Mouse (Mus musculus): ENCODE results near the gene Lrrc4c. TPM values are rescaled to one million over a fixed set of nuclear protein-coding genes. Genes with fewer than 3 reads are reported as not detected.

The Lrrc4c gene
- polyA plus RNA-seq, 1 experiment from 2014 or later = 2.3 TPM

DNA sequence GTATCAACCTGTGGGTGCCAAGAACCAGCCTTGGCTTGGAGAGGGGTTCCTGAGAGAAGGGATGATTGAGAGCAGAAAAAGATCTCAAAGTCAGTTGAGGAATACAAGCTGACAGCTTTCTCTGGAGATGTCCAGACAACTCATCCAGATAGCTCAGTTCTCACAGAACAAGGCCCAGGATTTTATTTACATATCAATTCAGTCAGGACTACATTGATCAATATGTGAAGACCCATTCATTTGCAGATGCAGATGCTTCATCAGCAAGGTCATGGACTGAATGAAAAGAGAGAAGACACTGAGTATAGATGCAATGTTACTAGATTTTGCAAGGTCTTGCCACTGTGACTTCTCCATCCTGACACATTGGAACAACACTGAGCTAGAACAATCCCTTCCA is 457.4 kb downstream of the Lrrc4c start:
- Histone ChIP-seq H3K9ac (ENCODE audit: low read length) (no peak overlapping the region), H3K4me2 (replicated peaks; ENCODE audit: low read depth) (no peak overlapping the region), H3K4me1 (replicated peaks; ENCODE audit: control insufficient read depth, insufficient read depth) (no peaks in the 10 kb centered on the region), H3K27ac (replicated peaks) (no peak overlapping the region), H3K4me3 (ENCODE audit: low read depth, low read length) (no peak overlapping the region), H3K27me3 (ENCODE audit: control insufficient read depth, insufficient read depth, low read length) (no peaks in the 10 kb centered on the region), H3K36me3 (ENCODE audit: control insufficient read depth, insufficient read depth, low read length) (no peaks in the 10 kb centered on the region), H3K9me3 (ENCODE audit: control insufficient read depth, low read length) (no peaks in the 10 kb centered on the region)
- no peak for ATAC-seq (ENCODE audit: low FRiP score, low TSS enrichment)
- no peak for DNase-seq (ENCODE audit: low spot score)
- TF ChIP-seq EP300 (optimal IDR thresholded peaks at IDR 0.05) = no peak
- TF ChIP-seq CTCF (IDR thresholded peaks at IDR 0.05; ENCODE audit: low read depth) = no peak

- no peak overlapping the region for H3K4me3 ChIP-seq (ENCODE audit: low read depth, low read length)
- ATAC-seq (ENCODE audit: low FRiP score, low TSS enrichment) (no peak), DNase-seq (ENCODE audit: low spot score) (peak; percentile 17)
- 33% methylated on average over 6 of the region's 6 CpGs for WGBS
- H3K27ac ChIP-seq (replicated peaks) = no peak overlapping the region
- H3K36me3 ChIP-seq (ENCODE audit: control insufficient read depth, insufficient read depth, low read length) = no peaks in the 10 kb centered on the region
- no peaks in the 10 kb centered on the region for H3K27me3 ChIP-seq (ENCODE audit: control insufficient read depth, insufficient read depth, low read length)
- TF ChIP-seq EP300 (optimal IDR thresholded peaks at IDR 0.05) (no peak), CTCF (IDR thresholded peaks at IDR 0.05; ENCODE audit: low read depth) (no peak)
- no peak overlapping the region for H3K4me2 ChIP-seq (replicated peaks; ENCODE audit: low read depth)
- no peaks in the 10 kb centered on the region for H3K4me1 ChIP-seq (replicated peaks; ENCODE audit: control insufficient read depth, insufficient read depth)
- no peaks in the 10 kb centered on the region for H3K9me3 ChIP-seq (ENCODE audit: control insufficient read depth, low read length)
- H3K9ac ChIP-seq (ENCODE audit: low read length) = no peak overlapping the region
These were observed 478.9 kb downstream of the Lrrc4c start for GRCm38 (mm10) chr2:96796681-96797385.

DNA sequence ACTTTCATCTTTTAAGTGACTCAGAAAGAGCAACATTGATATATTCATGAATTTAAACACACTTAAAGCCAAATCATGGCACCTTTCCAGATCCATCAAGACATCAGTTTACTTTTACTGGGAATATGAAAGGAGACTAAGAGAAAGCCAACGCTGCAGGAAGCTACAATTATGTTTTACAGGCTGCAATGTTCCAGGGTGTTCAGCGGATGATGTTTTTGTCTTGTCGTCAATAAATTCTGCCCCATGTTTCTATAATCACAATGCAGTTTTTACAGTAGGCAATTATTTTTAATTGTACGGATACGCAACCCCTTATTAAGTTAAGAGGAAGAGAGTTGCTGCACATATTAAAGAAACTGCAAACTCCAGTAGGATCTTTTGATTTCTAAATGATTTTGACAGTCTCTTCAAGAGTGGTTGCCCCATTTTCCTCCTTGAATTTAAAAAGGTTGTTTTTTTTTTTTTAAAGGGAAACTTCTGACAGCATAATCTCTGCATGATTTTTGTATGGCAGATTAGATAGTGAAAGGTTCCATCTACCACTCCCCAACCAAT is 532.9 kb downstream of the Lrrc4c start:
- Histone ChIP-seq H3K9me3 (ENCODE audit: control insufficient read depth, low read length) (no peaks in the 10 kb centered on the region), H3K36me3 (ENCODE audit: control insufficient read depth, insufficient read depth, low read length) (no peaks in the 10 kb centered on the region), H3K4me2 (replicated peaks; ENCODE audit: low read depth) (no peak overlapping the region), H3K4me3 (ENCODE audit: low read depth, low read length) (no peak overlapping the region), H3K27me3 (ENCODE audit: control insufficient read depth, insufficient read depth, low read length) (no peaks in the 10 kb centered on the region), H3K27ac (replicated peaks) (no peak overlapping the region), H3K9ac (ENCODE audit: low read length) (no peak overlapping the region), H3K4me1 (replicated peaks; ENCODE audit: control insufficient read depth, insufficient read depth) (no peaks in the 10 kb centered on the region)
- ATAC-seq (ENCODE audit: low FRiP score, low TSS enrichment) (no peak), DNase-seq (ENCODE audit: low spot score) (no peak)
- TF ChIP-seq CTCF (IDR thresholded peaks at IDR 0.05; ENCODE audit: low read depth) (no peak), EP300 (optimal IDR thresholded peaks at IDR 0.05) (no peak)
- WGBS = 65% methylated on average over 5 of the region's 5 CpGs

DNA sequence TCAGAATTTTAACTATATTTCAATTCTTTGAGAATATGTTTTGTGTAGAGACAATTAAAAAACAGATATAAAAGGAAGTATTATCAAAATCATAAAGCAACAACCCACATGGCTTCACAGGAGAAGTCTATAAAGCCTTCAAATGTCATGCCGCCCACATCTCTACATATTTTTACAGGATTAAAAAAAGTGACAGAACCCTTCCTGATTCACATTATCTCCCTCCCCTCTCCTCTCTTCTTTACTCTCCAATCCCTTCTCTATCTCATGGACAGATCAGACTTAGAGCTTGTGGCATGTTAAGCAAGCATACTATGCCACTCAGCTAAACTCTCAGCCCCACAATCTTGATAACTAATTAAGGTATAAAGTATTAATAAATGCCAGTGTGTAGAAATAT is 535.8 kb downstream of the Lrrc4c start:
- DNase-seq (ENCODE audit: low spot score) (no peak), ATAC-seq (ENCODE audit: low FRiP score, low TSS enrichment) (no peak)
- no peaks in the 10 kb centered on the region for H3K4me1 ChIP-seq (replicated peaks; ENCODE audit: control insufficient read depth, insufficient read depth)
- no peaks in the 10 kb centered on the region for H3K9me3 ChIP-seq (ENCODE audit: control insufficient read depth, low read length)
- WGBS = 94% methylated on average over 1 of the region's 1 CpGs
- no peaks in the 10 kb centered on the region for H3K36me3 ChIP-seq (ENCODE audit: control insufficient read depth, insufficient read depth, low read length)
- H3K9ac ChIP-seq (ENCODE audit: low read length) = no peak overlapping the region
- H3K4me3 ChIP-seq (ENCODE audit: low read depth, low read length) = no peak overlapping the region
- TF ChIP-seq EP300 (optimal IDR thresholded peaks at IDR 0.05) (no peak), CTCF (IDR thresholded peaks at IDR 0.05; ENCODE audit: low read depth) (no peak)
- H3K4me2 ChIP-seq (replicated peaks; ENCODE audit: low read depth) = no peak overlapping the region
- no peak overlapping the region for H3K27ac ChIP-seq (replicated peaks)
- H3K27me3 ChIP-seq (ENCODE audit: control insufficient read depth, insufficient read depth, low read length) = no peaks in the 10 kb centered on the region

DNA sequence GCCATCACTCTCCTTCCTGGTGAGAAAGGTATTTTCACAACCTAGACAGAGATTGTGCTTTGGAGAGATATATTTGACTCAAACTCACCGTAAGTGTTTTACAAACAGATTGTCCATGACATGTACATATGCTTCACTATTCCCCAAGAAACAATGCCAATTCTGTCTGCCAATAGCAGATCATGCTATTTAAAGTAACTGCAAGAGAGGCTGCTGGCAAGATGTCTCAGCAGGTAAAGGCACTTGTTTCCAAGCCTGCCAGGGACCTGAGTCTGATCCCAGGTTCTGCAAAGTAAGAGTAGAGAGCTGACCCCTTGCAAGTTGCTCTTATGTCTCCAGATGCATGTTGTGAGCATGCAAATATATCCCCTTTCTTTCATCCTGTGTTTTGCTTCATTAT is 558.1 kb downstream of the Lrrc4c start:
- WGBS = 78% methylated on average over 1 of the region's 1 CpGs
- TF ChIP-seq EP300 (optimal IDR thresholded peaks at IDR 0.05) (no peak), CTCF (IDR thresholded peaks at IDR 0.05; ENCODE audit: low read depth) (no peak)
- DNase-seq (ENCODE audit: low spot score) = no peak
- no peak for ATAC-seq (ENCODE audit: low FRiP score, low TSS enrichment)
- Histone ChIP-seq H3K36me3 (ENCODE audit: control insufficient read depth, insufficient read depth, low read length) (no peaks in the 10 kb centered on the region), H3K4me1 (replicated peaks; ENCODE audit: control insufficient read depth, insufficient read depth) (no peaks in the 10 kb centered on the region), H3K27me3 (ENCODE audit: control insufficient read depth, insufficient read depth, low read length) (no peaks in the 10 kb centered on the region), H3K9me3 (ENCODE audit: control insufficient read depth, low read length) (no peaks in the 10 kb centered on the region), H3K4me2 (replicated peaks; ENCODE audit: low read depth) (no peak overlapping the region), H3K27ac (replicated peaks) (no peak overlapping the region), H3K4me3 (ENCODE audit: low read depth, low read length) (no peak overlapping the region), H3K9ac (ENCODE audit: low read length) (no peak overlapping the region)

DNA sequence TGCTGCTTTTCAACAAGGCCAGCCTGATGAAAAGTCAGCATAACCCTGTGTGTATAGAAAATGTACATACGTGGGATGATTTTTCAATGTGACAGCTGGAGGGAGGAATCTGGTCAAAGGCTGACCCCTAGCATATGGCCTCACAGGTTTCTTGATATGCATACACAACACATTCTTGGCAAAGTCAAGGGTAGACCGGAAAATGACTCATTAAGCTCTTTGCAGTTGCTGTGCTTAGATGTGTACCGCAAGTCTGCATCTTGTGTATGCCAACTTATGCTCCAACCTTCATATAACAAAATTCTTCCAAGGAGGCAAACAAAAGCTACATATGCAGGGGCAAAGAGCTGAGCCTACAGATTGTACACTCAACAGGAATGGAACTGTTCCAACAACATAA is 631.6 kb downstream of the Lrrc4c start:
- WGBS = 64% methylated on average over 3 of the region's 3 CpGs
- no peak overlapping the region for H3K4me2 ChIP-seq (replicated peaks; ENCODE audit: low read depth)
- no peaks in the 10 kb centered on the region for H3K36me3 ChIP-seq (ENCODE audit: control insufficient read depth, insufficient read depth, low read length)
- no peak for DNase-seq (ENCODE audit: low spot score)
- no peak overlapping the region for H3K27ac ChIP-seq (replicated peaks)
- no peak overlapping the region for H3K4me3 ChIP-seq (ENCODE audit: low read depth, low read length)
- no peaks in the 10 kb centered on the region for H3K4me1 ChIP-seq (replicated peaks; ENCODE audit: control insufficient read depth, insufficient read depth)
- no peaks in the 10 kb centered on the region for H3K27me3 ChIP-seq (ENCODE audit: control insufficient read depth, insufficient read depth, low read length)
- ATAC-seq (ENCODE audit: low FRiP score, low TSS enrichment) = no peak
- no peak overlapping the region for H3K9ac ChIP-seq (ENCODE audit: low read length)
- no peaks in the 10 kb centered on the region for H3K9me3 ChIP-seq (ENCODE audit: control insufficient read depth, low read length)
- no peak for TF ChIP-seq CTCF (IDR thresholded peaks at IDR 0.05; ENCODE audit: low read depth)
- no peak for TF ChIP-seq EP300 (optimal IDR thresholded peaks at IDR 0.05)
